Mouse (Mus musculus): ENCODE data around the gene Hs3st3a1.
A peak's percentile ranks its signal among the peaks of the same experiment; 100 is the strongest.

Gene Hs3st3a1

DNA sequence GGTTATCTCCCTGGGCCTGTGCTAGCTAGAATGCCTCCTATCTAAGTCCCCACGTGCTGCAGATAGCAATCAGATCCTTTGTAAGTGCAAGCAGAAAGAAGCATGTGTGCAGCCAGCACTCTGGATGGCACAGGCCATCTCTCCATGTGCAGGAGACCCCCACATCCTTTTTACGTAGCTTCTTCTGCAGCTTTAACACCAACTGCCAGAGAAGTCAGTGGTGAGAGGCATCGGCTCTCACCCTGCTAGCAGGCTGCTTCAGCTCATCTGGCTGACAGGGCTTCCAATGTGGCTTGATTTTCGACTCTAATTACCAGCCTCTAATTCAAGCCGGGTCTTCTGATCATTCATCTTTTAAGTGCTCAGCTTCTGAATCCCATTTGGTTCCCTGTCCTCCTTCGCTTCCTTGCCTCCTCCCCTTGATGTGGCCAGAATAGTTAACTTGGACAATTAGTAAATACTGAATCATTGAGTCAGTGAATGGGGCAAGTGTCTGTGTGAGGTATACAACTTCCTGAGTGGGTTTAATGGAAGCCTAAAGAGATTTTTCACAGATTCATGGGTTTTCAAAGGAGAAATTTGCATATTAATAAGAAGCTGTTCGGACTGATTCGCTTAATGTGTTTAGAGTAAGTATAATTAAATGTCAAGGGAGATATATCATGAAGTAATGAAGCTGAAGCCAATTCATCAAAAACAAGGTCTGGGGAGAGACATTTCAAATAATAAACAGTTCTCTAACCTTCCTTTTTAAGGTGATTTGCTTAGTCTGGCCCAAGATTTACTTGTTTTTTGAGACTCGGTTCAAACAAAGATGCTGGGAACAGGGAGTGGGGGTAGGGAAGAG is 54.7 kb downstream of the Hs3st3a1 start:
- ATAC-seq (ENCODE audit: low TSS enrichment) = no peak

DNA sequence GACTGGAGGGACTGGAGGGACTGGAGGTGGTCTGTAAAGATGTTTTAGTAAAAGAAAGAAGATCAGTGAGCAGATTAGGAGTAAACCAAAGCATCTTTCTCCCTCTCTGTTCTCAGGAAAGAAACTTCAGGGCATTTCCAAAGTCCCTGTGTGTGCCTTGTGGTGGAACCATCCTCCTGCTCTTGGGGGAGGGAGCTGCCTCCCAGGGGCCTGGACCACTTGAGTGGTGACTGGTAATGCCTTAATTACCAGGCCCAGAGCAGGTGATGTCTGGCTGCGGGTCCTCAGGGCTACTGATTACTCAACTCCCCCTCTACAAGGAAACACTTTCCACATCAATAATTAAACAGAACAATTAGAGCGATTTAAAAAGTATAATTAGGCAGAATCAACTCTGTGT is 59.3 kb downstream of the Hs3st3a1 start:
- no peak for ATAC-seq (ENCODE audit: low TSS enrichment)

- ATAC-seq (ENCODE audit: low TSS enrichment) = no peak
Observed at GRCm38 (mm10) chr11:64495935-64496334, 60.8 kb downstream of the Hs3st3a1 start.

GRCm38 (mm10) chr11:64496677-64497076 is 61.5 kb downstream of the Hs3st3a1 start:
- no peak for ATAC-seq (ENCODE audit: low TSS enrichment)

- peak; percentile 78 for ATAC-seq (ENCODE audit: low TSS enrichment)
Observed at GRCm38 (mm10) chr11:64500536-64501112, 65.5 kb downstream of the Hs3st3a1 start.

GRCm38 (mm10) chr11:64503040-64503439 is 67.9 kb downstream of the Hs3st3a1 start:
- ATAC-seq (ENCODE audit: low TSS enrichment) = no peak

- no peak for ATAC-seq (ENCODE audit: low TSS enrichment)
Observed at GRCm38 (mm10) chr11:64505924-64506323, 70.8 kb downstream of the Hs3st3a1 start.

DNA sequence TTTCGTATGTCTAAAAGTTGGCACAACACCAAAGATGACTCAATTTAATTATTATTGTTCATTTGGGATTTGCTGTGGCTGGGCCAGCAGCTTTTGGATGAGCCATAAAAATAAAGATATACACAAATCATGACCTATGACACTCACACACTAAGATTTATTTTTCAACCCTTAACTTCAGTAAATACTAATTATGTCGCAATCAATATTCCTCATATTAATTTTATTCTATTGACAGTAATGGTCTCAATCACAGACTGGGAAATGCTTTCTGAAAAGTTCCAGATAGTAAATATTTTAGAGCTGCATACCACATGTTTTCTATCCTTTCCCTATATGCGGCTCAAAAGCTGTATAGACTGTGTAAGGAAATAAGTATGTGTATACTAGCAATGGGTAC is 71.9 kb downstream of the Hs3st3a1 start:
- ATAC-seq (ENCODE audit: low TSS enrichment) = no peak

DNA sequence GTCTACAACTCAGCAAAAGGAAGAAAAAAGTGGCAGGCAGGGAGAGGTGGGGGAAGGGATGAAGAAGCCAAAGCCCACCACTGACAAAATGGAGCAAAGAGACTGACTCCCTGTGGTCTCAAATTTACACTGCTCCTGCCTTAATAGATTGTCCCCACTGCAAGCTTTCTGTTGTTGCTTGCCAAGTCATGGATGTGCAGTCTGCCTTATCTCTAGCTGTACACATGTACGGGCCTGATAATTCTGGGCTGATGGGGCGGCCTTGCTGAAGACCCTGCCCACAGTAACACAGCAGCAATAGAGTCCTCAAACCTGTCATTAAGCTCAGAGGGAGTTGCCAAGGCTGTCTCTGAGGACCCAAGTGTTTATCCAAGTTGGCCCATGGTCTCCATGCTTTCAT is 74.0 kb downstream of the Hs3st3a1 start:
- no peak for ATAC-seq (ENCODE audit: low TSS enrichment)

DNA sequence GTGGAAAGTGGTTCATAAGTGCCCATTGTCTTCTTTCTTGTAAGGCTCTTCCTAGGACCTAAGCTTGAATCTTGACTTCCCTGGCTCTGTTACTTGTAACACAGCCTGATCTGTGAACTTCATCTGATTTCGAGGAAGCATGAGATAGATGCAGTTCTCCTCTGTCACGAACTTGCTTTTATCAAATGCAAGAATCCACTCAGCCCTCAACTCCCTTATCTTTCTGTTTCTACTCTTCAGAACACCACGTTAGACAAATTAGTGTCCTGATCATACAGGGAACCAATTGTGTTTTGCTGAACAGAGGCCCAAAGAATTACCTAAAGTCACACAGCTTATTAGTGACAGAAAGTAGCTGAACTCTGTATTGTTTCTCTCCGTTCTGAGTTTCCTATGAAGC is 77.2 kb downstream of the Hs3st3a1 start:
- ATAC-seq (ENCODE audit: low TSS enrichment) = no peak

DNA sequence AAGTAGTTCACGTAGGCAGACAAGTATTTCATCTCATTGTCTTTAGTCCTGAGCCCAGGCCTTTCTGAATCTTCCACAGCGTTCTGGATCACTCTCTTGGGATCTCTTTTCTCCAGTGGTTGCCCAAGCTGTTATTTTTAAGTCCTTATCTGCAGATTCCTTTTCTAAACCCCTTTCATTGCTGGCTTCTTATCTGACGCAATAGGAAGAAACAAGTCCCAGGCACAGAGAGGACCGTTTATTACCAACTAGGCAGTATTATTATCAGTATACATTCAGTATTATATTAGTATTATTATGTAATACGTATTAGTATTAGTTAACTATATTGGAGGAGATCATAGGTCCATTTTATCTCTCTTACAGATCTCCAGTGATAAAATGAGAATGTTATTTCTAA is 78.3 kb downstream of the Hs3st3a1 start:
- no peak for ATAC-seq (ENCODE audit: low TSS enrichment)

DNA sequence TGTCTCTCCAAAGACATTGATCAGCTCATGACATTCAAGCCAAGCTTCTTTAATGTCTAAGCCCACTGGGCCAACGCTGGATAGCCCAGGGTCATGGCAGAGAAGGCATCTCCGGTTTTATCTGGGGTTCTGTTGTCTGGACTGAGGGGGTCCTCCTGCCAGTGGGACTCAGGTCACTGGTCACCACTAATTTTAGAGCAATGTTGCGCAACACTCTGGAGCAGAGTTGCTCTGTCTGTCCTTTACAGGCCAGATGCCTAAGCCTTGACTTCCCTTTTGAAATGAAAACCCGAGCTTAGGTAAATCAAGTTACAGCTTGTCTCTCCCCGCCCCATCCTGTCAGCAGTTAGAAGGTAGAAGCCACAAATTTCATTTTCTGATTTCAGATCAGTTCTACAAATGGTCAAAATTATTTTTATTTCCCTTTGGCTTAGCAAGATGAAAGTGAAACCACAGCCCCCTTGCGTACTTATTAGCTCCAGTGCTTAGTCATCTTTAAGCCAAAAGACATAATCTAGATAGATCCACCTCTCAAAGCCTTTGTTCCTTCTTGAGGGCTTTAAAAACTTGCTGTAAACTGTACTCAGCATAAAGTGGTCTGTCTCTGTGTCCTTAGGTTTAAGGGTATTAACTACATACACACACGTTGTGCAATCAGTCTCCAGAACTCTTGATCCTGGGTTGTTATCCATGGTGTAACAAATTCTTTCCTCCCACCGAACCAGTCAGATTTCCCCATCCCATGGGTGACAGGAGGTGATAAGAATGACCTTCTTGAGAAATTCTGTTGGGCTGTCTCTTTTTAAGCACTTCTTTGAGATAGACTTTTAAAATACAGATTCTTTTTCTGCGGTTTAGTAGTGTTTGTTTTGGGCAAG is 81.8 kb downstream of the Hs3st3a1 start:
- no peak for ATAC-seq (ENCODE audit: low TSS enrichment)

DNA sequence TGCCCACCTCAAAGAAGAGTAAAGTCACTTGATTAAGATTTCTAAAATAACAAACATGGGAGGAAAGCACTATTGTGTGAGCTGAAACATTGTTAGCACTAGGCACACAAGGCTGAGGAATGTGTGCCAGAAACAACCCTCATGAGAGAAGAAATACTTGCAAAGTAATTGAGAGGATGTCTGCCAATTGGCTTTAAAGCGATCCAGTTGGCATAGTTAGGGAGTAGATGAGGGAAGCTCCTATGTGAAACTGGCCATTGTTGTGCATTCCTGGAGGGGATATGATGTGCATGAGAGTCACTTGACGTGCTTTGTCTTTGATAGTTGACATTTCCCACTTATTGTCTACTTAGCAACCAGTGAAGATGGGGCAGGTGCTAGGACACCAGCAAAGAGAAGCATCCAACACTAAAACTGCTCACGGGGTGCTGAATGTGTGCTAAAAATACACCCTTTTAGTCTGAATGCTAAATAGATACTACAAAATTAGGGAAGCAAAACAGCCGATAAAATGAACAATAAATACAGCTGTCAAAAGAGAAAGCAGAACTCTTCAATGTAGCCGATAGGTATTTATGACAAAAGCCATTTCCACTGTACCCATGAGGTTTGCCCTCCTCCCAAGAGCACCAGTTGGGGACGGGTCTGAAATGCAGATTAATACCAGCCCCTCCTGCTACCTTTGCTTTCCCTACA is 83.2 kb downstream of the Hs3st3a1 start:
- 0 out of 2 replicates have a peak, but pooled peaks have one; percentile 27 for ATAC-seq (ENCODE audit: low TSS enrichment)

DNA sequence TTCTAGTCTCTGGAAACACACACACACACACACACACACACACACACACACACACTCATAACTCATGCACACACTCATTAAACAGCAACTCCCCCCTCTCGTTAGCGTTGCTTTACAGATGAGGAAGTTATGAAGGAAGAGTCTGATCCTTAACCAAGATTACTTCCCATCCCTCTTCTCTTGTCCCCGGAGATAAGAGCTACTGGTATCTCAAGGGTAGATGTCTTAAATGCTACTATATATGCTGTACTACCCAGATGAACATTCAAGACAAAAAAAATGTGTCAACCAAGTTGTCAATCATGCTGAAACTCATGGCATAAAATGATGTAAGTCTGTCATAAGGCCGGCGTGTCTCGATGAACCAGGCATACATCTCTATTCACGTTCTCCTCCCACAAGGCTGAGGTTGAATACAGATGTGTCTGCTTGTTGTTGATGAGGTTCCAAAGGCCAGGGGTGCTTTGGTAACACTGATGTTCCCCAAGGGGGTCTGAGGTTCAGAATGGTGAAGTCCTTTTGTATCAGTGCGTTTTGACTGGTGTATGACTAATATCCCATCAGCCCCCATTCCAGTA is 89.0 kb downstream of the Hs3st3a1 start:
- ATAC-seq (ENCODE audit: low TSS enrichment) = no peak

DNA sequence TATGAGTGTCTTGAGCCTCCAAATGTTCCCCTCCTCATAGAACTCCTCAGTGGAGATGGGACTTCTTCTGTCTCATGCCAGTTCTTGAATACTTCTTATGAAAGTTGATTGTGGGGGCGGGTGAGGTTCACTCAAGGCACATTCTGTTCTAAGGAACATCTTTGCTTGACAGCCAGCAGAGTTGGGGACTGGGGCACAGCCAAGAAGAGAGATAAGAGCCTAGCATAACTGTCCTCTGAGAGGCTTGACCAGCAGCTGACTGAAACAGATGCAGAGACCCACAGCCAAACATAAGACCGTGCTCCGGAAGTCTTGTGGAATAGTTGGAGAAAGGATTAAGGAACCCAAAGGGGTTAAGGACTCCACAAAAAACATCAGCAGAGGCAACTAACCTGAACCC is 102.1 kb downstream of the Hs3st3a1 start:
- no peak for ATAC-seq (ENCODE audit: low TSS enrichment)

- no peak for ATAC-seq (ENCODE audit: low TSS enrichment)
Observed at GRCm38 (mm10) chr11:64541866-64542265, 106.7 kb downstream of the Hs3st3a1 start.

- no peak for ATAC-seq (ENCODE audit: low TSS enrichment)
Observed at GRCm38 (mm10) chr11:64542335-64542734, 107.2 kb downstream of the Hs3st3a1 start.

DNA sequence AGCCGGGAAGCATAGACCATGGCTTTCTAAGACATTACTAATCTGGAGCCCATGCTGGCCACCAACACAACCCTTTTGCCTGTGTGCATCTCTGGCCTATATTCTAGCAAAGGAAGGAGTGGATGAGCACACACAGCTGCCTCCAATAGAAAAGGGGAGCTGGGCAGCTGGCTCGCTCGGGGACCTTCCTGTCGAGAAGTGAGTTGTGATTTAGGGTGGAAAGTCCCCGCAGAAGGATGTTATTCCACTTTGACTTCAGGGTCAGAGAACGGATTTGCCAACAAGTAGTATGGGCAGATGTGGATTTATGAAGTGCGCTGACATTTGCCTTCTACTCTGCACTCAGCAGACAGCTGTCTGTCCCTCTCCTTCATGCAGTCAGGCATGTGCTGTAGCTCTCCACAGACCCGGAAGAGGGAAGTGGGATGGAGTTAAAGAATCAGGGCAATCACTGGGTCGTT is 108.1 kb downstream of the Hs3st3a1 start:
- ATAC-seq (ENCODE audit: low TSS enrichment) = no peak

DNA sequence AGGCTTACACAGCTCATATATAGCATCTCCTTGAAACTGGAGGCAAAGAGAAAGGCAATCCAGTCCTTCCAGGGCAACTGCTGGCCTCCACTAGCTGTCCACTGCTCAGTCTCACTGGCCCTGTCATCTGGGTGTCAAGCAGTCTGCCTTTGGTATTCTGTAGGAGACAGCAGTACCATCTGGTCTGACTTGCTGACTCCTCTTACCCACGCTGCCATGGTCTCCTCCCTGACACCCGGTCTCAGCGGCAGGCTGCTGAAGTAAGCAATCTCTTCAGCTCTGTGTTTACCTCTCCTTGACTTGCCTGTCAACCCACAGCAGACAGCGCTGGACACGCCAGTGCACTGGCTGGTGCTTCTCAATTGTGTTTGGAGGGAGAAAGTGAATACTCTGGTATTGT is 109.1 kb downstream of the Hs3st3a1 start:
- no peak for ATAC-seq (ENCODE audit: low TSS enrichment)

DNA sequence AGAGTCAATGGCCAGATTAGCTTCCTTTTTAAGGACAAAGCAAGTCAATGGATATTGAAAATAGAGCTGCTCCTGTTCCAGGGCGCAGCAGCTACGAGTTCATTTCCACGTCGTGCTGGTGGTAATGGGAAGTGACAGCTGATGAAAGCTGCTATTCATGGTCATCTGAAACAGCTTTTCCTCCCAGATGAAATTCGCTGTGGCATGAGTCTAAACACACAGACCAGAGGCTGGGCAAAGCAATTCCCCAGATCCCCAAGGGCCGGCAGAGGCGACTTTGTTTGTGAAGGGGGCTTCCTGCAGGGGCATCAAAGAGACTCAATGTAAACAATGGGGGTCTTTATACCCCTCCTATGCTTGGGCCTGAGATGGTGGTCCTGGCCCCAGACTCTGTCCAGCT is 114.2 kb downstream of the Hs3st3a1 start:
- ATAC-seq (ENCODE audit: low TSS enrichment) = no peak

DNA sequence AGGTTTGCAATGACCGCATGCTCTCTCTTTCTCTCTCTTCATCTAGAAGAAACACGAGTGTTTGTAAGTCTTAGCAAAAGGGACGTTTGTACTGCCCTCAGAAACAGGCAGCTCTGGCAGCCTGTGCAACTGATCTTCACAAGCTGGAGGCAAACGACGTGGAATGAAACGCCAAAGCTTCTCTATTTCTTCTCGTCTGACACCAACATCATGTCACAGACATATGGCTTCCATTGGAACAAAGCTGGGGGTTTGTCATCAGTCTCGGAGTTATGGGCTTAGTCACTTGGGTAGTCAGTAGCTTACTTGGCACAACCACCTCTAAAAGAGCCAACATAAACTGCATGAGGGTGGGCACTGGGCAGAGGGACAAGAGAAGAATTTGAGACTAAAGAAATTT is 114.8 kb downstream of the Hs3st3a1 start:
- ATAC-seq (ENCODE audit: low TSS enrichment) = no peak
